Comparison of ENCODE assay signal across 8 mouse cellular contexts in genomic region chr3:105706366-105707020, GRCm38 (mm10). TPM values are rescaled to one million over a fixed set of nuclear protein-coding genes. Genes with fewer than 3 reads are reported as not detected.
DNase-seq lines count a peak whose midpoint lies in the region; ATAC-seq and TF ChIP-seq lines count a peak whose summit lies in the region.

No protein-coding gene starts in this region.

- no peak for DNase-seq in kidney, adult 8-10 months
- no peak for DNase-seq in hindbrain, embryonic 14.5 days (ENCODE audit: low spot score)
- DNase-seq in testis, postnatal 14 days (ENCODE audit: low spot score), result no peak
- DNase-seq in thymus, postnatal 10 days (ENCODE audit: low spot score in 2 of 2), result no peak
- no peak for DNase-seq in layer of hippocampus, postnatal 14 days (ENCODE audit: low spot score in 2 of 2)

- H3K4me2 ChIP-seq in kidney, embryonic 15.5 days, result 0 out of 2 replicates have a peak overlapping the region, but pooled peaks have one; percentile 96
- peak overlapping the region; percentile 100; the same call in 1 of the 2 replicates for H3K4me2 ChIP-seq in embryonic facial prominence, embryonic 12.5 days (replicated peaks)
- H3K4me2 ChIP-seq in hindbrain, embryonic 14.5 days (replicated peaks), result peak overlapping the region; percentile 98
- peak overlapping the region; percentile 96 for H3K4me2 ChIP-seq in myocyte (ENCODE audit: low read depth)

- H3ac ChIP-seq in myocyte (ENCODE audit: control insufficient read depth, insufficient read length), result no peak overlapping the region

- no peaks in the 10 kb centered on the region for H3K9me3 ChIP-seq in kidney, embryonic 15.5 days (replicated peaks)
- H3K9me3 ChIP-seq in embryonic facial prominence, embryonic 12.5 days, result no peaks in the 10 kb centered on the region
- no peaks in the 10 kb centered on the region for H3K9me3 ChIP-seq in hindbrain, embryonic 14.5 days (ENCODE audit: control insufficient read depth, low read length)

- no peak overlapping the region for H3K27ac ChIP-seq in kidney, embryonic 15.5 days
- no peak overlapping the region for H3K27ac ChIP-seq in embryonic facial prominence, embryonic 12.5 days
- H3K27ac ChIP-seq in hindbrain, embryonic 14.5 days, result peak overlapping the region; percentile 32; the same call in 1 of the 2 replicates

- H3K79me2 ChIP-seq in myocyte (ENCODE audit: control insufficient read depth, insufficient read depth), result peaks cover 21% of the 10 kb centered on the region

- WGBS in kidney, embryonic 15.5 days, result 44% methylated on average over 4 of the region's 4 CpGs
- 51% methylated on average over 4 of the region's 4 CpGs for WGBS in embryonic facial prominence, embryonic 12.5 days
- WGBS in hindbrain, embryonic 14.5 days, result 46% methylated on average over 4 of the region's 4 CpGs

- H3K27me3 ChIP-seq in kidney, embryonic 15.5 days, result peaks cover 38% of the 10 kb centered on the region
- peaks cover 37% of the 10 kb centered on the region for H3K27me3 ChIP-seq in embryonic facial prominence, embryonic 12.5 days
- peaks cover 11% of the 10 kb centered on the region for H3K27me3 ChIP-seq in hindbrain, embryonic 14.5 days (ENCODE audit: control insufficient read depth, insufficient read depth, low read length)
- H3K27me3 ChIP-seq in myocyte (ENCODE audit: control insufficient read depth, insufficient read depth, insufficient read length), result no peaks in the 10 kb centered on the region

- no peak overlapping the region for H3K9ac ChIP-seq in kidney, embryonic 15.5 days
- H3K9ac ChIP-seq in embryonic facial prominence, embryonic 12.5 days, result no peak overlapping the region
- peak overlapping the region; percentile 60 for H3K9ac ChIP-seq in hindbrain, embryonic 14.5 days

- no peak for TF ChIP-seq POLR2A in myocyte (IDR thresholded peaks at IDR 0.05; ENCODE audit: insufficient read length, low read depth)

- H3K4me1 ChIP-seq in kidney, embryonic 15.5 days, result peaks cover 48% of the 10 kb centered on the region
- H3K4me1 ChIP-seq in embryonic facial prominence, embryonic 12.5 days, result peaks cover 18% of the 10 kb centered on the region
- H3K4me1 ChIP-seq in hindbrain, embryonic 14.5 days (replicated peaks; ENCODE audit: control insufficient read depth, insufficient read depth, low read length), result 0 out of 2 replicates have a peak, but pooled peaks cover 10% of the 10 kb centered on the region

- no peak for ATAC-seq in kidney, embryonic 15.5 days (replicated peaks; ENCODE audit: low FRiP score)
- no peak for ATAC-seq in embryonic facial prominence, embryonic 12.5 days (ENCODE audit: insufficient number of reproducible peaks, insufficient read depth, low FRiP score, low TSS enrichment)
- ATAC-seq in hindbrain, embryonic 14.5 days (ENCODE audit: low FRiP score), result no peak

- H3K36me3 ChIP-seq in kidney, embryonic 15.5 days, result no peaks in the 10 kb centered on the region
- H3K36me3 ChIP-seq in embryonic facial prominence, embryonic 12.5 days, result no peaks in the 10 kb centered on the region
- H3K36me3 ChIP-seq in hindbrain, embryonic 14.5 days (replicated peaks; ENCODE audit: control insufficient read depth, insufficient read depth), result no peaks in the 10 kb centered on the region
- H3K36me3 ChIP-seq in myocyte (ENCODE audit: control insufficient read depth, insufficient read depth), result no peaks in the 10 kb centered on the region

- H3K4me3 ChIP-seq in kidney, embryonic 15.5 days (replicated peaks), result no peak overlapping the region
- no peak overlapping the region for H3K4me3 ChIP-seq in embryonic facial prominence, embryonic 12.5 days
- peak overlapping the region; percentile 47 for H3K4me3 ChIP-seq in hindbrain, embryonic 14.5 days (replicated peaks; ENCODE audit: low read length)
- H3K4me3 ChIP-seq in myocyte, result peak overlapping the region; percentile 77

TF ChIP-seq in myocyte, 11 proteins besides CTCF, POLR2A, EP300 and RAD21:
- TF ChIP-seq MYOD1 (IDR thresholded peaks at IDR 0.05; ENCODE audit: control insufficient read depth in 1 of 3, insufficient read length in 2 of 3, low read depth in 2 of 3), result no peak
- no peak for TF ChIP-seq REST (IDR thresholded peaks at IDR 0.05; ENCODE audit: insufficient read depth, insufficient read length)
- TF ChIP-seq SRF (IDR thresholded peaks at IDR 0.05; ENCODE audit: control insufficient read depth, insufficient read length, low read depth), result no peak
- TF ChIP-seq E2F4 (IDR thresholded peaks at IDR 0.05; ENCODE audit: insufficient read depth), result no peak
- TF ChIP-seq TCF3 (IDR thresholded peaks at IDR 0.05; ENCODE audit: insufficient read length, low read depth), result no peak

RNA-seq across cellular contexts. Expression of gene Inka2, which starts 2.1 kb away (rescaled TPM):
- polyA plus RNA-seq in kidney, embryonic 15.5 days (2015; fragmentation: Nextera tagmentation; extraction: Ambion mirVana), result 1.4 and 1.7 TPM in 2 replicates
- polyA plus RNA-seq in embryonic facial prominence, embryonic 12.5 days (2016; fragmentation: Nextera tagmentation; extraction: Ambion mirVana), result 2.5 and 3.1 TPM in 2 replicates
- 4.6 and 5.5 TPM in 2 replicates for polyA plus RNA-seq in hindbrain, embryonic 14.5 days (2014; fragmentation: Nextera tagmentation; extraction: Ambion mirVana)
- 5.1 TPM for polyA plus RNA-seq in myocyte (2012; fragmentation: generic; extraction: Trizol)
- total RNA-seq in layer of hippocampus, postnatal 14 days (2021), result 10 to 100 TPM; 50.0 to 50.9 TPM

RNA-seq across cellular contexts. Expression of gene Ddx20, which starts 19.1 kb away (rescaled TPM):
- polyA plus RNA-seq in kidney, embryonic 15.5 days (2015; fragmentation: Nextera tagmentation; extraction: Ambion mirVana), result 38.0 and 38.7 TPM in 2 replicates
- polyA plus RNA-seq in embryonic facial prominence, embryonic 12.5 days (2016; fragmentation: Nextera tagmentation; extraction: Ambion mirVana), result 44.6 and 45.8 TPM in 2 replicates
- polyA plus RNA-seq in hindbrain, embryonic 14.5 days (2014; fragmentation: Nextera tagmentation; extraction: Ambion mirVana), result 21.6 and 23.1 TPM in 2 replicates
- polyA plus RNA-seq in myocyte (2012; fragmentation: generic; extraction: Trizol), result 7.5 TPM
- total RNA-seq in layer of hippocampus, postnatal 14 days (2021), result 10 to 100 TPM in 1 of 2 experiments, 1 to 10 TPM in 1; 9.5 to 12.3 TPM

Comparison
In these comparisons a context has a peak if more than half of its experiments do, and no peak if none do; other contexts are left out.
1. H3K4me3 ChIP-seq: peak in hindbrain, embryonic 14.5 days (single experiment) and myocyte (single experiment); none in kidney, embryonic 15.5 days (single experiment) and embryonic facial prominence, embryonic 12.5 days (single experiment).
2. Peak in every context shown above with its lines, with median percentiles within 50 percentile points of each other: H3K4me2 ChIP-seq.